Mouse (Mus musculus) thymus, adult 2 months (tissue): ENCODE results near the gene Pmepa1.

Source experiments
- CTCF ChIP-seq: fragments of 200-500 bp; IDR thresholded peaks from 2 replicates; pipeline ENCODE4 v1.5.1; 2012; ENCODE audit warnings: mild to moderate bottlenecking, control low read depth, low read length, moderate library complexity, borderline replicate concordance; ENCODE audit not compliant: control insufficient read depth, poor library complexity, insufficient read depth; ENCODE audit errors: extremely low read depth
- POLR2A ChIP-seq: fragments of 200-500 bp; IDR thresholded peaks from 2 replicates; pipeline ENCODE4 v1.6.1; 2012; ENCODE audit warnings: mild to moderate bottlenecking, low read length, control low read depth, moderate library complexity; ENCODE audit not compliant: control insufficient read depth, poor library complexity, insufficient read depth; ENCODE audit errors: extremely low read depth

GRCm38 (mm10) chr2:173273885-173274284 lies 2.4 kb downstream of the Pmepa1 start:
- TF ChIP-seq CTCF (no peak), POLR2A (no peak)
